Mouse (Mus musculus) thymus, postnatal 10 days (tissue): Measurements from ENCODE around the gene Med24.
"Not testable (repeated sequence)": the region's sequence is repeated elsewhere in the genome, so short reads cannot be mapped to it uniquely, and the experiment has no call there.

ENCODE experiments used
- DNase-seq, 2 experiments: peaks; one replicate each; pipeline ENCODE4 v3.0.0; 2021; ENCODE audit warnings: low spot score in 2 of 2

Gene Med24

DNA sequence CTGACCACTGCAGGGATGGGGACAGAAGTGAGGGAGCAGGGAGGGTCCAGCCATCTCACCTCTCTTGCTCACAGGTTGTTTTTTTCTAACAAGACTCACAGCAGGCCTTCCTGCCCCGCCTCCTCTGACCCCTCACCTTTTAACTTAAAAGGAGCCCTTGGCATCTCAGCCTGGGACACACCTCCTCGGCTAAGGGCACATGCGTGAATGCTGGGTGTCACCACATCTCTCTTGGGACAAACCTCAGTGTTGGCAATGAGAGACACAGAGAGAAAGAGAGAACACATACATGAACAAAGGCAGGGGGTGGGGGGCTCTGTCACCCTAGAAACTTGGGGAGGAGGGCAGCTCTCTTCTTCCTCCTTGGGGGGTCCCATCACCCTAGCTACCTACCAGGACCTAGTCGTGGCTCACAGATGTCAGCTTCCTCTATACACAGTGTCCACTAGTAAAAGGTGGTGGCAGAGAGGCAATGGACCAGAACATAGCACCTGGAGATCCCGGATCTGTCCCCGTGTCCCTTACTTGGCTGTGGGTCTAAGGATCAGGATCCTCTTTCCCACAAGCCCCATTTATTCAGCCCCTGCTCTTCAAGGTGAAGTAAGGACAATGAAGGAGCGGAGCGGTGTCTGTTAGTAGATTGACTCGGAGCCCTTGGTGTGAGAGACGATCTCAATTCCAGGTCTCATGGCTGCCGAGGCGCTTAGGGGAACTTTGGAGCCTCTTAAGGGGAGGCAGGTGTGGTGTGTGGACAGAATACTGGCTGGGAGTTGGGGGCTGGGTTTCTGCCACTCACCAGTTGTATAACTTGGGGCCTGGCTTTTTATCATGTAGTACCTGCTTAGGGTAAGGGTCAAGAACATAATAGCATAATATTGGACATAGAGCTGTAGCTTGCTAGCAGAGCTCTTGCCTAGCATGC lies 17.0 kb upstream of the Med24 start:
- no peak for DNase-seq

DNA sequence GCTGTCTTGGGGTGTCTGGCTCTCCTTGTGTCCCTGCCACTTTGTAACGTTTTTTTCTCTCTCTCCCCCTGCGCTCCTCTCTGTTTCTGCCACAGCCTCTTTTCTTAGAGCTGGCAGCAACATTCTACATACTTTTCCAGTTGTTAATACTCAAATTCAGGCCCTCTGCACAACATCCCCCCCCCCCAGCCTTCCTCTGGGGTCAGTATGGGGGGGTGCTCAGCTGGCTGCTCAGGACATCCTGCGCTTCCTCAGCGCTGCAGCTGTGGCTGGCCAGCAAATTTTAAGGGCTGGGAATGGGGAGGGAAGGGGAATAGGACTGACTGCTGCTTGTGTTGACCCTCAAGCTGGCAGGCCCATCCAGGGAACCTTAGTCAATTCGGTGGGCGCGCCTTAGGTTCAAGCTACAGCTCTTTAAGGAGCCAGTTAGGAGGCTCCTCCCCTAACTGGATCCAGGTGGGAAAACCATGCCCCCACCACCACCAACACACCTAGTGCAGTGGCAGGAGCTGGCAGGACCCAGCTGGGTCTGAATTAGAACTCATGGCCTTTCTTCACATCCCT lies 15.3 kb upstream of the Med24 start:
- no peak for DNase-seq

DNA sequence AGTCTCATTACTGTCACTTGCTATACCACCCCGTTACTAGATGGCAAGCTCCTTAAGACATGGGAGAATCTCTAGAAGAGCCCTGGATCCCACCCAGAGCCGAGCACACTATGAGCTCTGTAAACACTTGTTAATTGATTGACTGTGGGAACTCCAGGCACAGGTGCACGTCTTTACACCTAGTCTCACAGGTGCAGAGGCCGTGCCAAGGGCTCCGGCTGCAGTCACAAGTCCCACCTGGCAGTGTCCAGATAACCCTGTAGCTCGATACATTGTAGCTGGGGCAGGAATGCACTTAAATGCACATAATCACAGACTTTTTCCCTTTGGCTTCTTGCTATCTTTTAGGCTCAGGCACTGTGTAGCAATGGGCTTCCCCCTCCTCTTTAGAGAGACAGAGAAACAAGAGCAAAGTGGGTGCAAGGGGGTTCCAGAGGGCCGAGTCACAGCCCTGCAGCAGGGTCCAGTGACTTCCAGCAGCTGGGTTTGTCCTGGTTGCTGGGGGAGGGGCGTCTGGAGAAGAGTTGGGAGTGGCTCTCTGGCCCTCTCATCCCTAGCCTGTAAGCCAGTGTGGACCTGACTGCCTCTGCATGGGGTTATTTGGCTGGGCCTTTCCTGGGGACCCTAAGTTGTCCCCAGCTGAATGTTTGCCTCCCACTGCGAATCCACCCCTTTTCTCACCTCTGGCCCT lies 14.6 kb upstream of the Med24 start:
- DNase-seq, result no peak

DNA sequence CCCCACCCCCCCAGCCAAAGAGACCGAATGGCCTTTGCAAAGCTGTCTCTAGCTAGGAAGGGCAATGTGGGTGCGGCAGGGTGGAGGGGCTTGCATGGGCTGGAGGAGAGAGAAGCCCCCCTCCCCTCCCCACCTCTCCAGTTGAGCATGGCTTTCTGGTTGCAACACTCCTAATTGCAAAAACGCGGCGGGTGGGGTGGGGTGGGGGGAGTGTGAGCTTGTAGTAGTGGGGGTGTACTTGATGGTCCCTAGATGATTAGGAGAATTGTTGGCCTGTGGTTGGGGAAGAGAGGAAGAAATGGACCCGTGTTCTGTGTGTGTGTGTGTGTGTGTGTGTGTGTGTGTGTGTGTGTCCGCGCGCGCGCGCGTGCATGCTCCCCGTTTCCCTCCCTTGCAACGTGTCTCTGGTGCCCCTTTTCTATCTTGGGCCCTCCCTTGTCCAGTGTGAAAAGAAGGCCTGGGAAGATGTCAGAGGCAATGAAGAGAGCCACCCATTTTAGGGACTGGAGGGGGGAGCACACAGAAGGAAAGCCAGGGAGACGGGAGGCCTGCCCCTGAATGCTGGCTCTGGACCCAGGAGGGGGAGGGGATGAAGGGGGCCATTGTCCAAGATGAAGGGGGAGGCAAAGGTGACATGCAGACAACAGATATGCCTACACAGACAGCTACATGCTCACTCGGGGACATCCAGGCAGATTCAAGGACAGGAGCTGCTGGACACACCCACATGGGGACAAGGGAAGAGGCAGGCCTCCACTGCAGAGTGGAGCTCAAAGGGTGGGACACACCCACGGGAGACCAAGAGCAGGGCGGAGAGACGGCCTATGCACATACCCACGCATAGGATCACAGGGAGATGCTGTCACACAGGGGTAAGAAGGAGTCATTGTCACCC lies 13.4 kb upstream of the Med24 start:
- DNase-seq, result no peak

GRCm38 (mm10) chr11:98741622-98742396 lies 12.6 kb upstream of the Med24 start:
- peak; percentile 60 to 77 for DNase-seq

- DNase-seq, result no peak
Observed at GRCm38 (mm10) chr11:98741051-98741620, 11.9 kb upstream of the Med24 start.

DNA sequence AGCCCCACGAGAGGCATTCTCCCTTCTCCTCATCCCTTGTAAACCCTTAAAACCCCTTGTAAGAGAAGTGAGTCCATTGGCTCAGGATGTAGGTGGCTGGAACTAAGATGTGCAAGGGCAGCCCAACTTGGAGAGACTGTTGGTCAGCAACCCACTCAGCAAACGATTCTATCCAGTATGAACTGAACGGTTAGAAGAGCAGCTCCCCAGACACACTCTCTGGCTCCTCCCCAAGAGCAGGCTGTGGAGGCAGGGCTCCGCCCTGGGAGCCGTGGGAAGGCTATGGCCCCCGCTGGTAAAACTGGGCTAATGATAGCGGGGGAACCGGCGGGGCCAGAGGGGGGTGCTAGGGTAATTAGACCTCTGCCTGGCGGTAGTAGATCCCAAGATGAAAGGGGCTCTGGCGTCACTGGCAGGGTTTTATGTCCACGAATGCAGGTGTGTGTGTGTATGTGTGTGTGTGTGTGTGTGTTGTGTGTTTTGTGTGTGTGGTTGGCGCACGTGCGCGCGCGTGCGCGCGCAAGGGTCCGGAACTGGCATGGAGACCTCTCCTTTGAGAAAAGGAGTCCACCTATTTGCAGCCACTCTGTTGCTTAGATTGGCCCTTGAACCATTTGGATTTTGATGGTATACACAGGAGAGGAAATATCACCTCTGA lies 11.3 kb upstream of the Med24 start, which contains the start of gene Thra:
Gene Thra, plus strand, starts transcription at position 246 of the 658 bp plus-strand sequence.
- DNase-seq, result peak in 1 of 2 experiments; percentile 32

GRCm38 (mm10) chr11:98740026-98740392 lies 10.8 kb upstream of the Med24 start:
- DNase-seq, result no peak

GRCm38 (mm10) chr11:98738925-98739324 lies 9.7 kb upstream of the Med24 start:
- no peak for DNase-seq

DNA sequence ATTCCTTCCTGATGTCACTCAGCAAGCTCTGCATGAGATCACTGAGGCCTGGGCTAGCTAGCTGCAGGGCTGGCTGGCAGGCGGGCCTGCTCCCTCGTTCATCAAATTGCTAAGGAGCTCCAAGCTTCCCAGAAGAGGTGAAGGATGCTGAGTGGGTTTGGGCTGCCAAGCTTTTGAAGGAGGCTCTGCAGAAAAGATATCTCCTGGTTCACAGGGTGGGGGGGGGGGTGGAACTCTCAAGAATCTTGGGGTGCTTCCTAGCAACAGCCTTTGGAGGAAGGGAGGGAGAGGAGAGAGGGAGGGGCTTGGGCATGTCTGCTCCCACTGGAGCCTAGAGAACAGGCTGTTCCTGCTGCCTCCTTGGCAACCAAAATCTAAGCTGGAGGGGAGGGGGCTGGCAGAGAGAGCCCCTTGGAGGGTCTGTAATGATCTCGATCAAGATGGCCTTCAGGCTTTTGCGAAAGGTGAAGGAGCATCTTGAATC lies 9.2 kb upstream of the Med24 start:
- DNase-seq, result no peak

GRCm38 (mm10) chr11:98737220-98737619 lies 8.0 kb upstream of the Med24 start:
- not testable (repeated sequence) for DNase-seq

DNA sequence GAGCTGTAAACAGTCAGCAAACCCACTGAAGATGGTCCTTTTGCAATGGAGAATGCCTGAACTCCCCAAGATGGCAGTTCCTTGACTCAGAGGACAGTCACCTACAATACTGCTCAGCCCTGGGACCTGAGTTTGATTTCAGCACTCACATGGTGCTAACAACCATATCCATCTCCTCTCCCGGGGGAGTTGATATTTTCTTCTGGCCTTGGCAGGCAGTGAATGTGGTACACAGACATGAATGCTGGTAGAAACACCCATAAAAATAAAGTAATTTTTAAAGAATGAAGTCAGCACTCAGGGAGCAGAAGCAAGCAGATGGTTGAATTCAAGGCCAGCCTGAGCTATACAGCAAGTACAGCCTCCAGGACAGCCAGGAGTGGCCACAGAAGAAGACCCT lies 6.9 kb upstream of the Med24 start:
- DNase-seq, result no peak

- no peak for DNase-seq
Observed at GRCm38 (mm10) chr11:98735111-98735510, 5.9 kb upstream of the Med24 start.

DNA sequence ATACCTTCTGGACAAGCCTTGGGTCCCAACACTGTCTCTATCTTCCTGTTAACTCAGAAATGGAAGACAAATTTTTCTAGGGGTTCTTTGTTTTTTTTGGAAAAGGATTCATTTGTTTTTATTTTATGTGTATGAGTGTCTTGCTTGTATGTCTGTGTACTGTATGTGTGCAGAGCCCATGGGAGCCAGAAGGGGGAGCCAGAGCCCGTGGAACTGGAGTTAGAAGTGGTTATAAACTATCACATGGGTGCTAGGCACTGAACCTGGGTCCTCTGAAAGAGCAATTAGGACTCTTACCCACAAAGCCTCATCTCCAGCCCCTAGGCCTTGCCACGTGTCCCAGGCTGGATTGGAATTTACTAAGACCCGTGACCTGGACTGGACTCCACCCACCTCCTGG lies 4.8 kb upstream of the Med24 start:
- no peak for DNase-seq

DNA sequence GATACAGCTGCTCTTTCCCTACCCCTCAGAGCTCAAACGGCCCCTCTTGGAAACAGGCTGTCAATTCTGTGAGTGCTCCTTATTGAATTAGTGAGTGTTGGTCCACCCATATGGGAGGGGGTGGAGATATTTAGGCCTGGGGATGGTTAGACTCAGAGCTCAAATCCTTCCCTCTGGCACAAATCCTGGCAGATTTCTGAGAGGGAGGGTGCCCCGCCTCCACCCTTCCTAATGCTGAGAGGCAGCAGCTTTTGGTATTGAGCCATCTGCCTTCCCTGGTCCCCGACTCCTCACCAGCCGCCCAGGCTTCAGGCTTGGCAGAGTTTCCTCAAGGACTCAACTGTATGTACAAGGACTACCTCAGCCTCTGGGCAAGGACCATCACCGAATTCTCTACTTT lies 1.9 kb upstream of the Med24 start:
- no peak for DNase-seq

- DNase-seq, result no peak
Observed at GRCm38 (mm10) chr11:98730727-98731126, 1.5 kb upstream of the Med24 start.

DNA sequence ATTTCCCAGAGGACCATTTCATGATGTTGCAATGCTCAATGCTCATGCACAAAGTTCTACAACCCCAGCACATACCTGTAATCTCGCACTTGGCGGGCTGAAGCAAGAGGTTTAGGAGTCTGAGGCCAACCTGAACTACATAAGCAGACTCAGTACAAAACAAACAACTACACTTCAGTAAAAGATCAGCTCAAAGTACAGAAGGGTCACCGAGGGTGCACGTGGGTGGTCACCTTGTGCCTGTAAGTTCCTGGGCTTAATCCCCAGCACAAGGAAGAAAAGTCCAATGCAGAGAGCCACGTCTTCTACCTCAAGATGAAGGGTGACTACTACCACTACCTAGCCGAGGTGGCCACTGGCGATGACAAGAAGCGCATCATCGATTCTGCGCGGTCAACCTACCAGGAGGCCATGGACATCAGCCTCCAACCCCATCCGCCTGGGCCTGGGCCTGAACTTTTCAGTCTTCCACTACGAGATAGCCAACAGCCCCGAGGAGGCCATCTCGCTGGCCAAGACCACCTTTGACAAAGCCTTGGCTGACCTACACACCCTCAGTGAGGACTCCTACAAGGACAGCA lies 3.2 kb downstream of the Med24 start:
- no peak for DNase-seq

- no peak for DNase-seq
Observed at GRCm38 (mm10) chr11:98723098-98723497, 6.1 kb downstream of the Med24 start.

- DNase-seq, result no peak
Observed at GRCm38 (mm10) chr11:98721458-98722226, 7.6 kb downstream of the Med24 start.
